Mouse (Mus musculus): Measurements from ENCODE around the gene Hoxb1.

DNA sequence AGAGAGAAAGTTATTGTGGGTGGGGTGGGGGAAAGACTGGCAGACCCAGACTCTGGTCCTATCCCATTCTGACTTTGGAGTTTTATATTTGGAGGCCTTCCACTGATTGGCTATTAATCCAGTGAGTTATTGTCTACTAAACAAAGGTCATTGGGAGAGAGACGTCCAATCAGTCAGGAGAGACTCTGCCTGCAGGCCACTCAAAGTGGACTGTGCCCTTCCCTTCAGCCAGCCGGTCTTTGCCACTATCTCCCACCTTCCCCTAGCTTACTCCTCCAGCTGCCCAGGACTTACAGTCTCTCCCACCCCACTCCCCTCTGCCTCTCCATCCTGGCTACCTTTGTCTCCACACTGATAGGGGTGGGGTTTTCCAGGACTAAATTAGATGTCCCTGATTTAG is 29.0 kb upstream of the Hoxb1 start:
- TF ChIP-seq POLR2A (IDR thresholded peaks at IDR 0.05; ENCODE audit: insufficient read depth, low read depth, low read length) (no peak), EP300 (IDR thresholded peaks at IDR 0.05; ENCODE audit: insufficient read depth, low read depth, low read length) (no peak), CTCF (IDR thresholded peaks at IDR 0.05) (no peak)
